Mouse (Mus musculus) megakaryocyte, embryonic 14.5 days (primary cell): ENCODE data around the gene Stx18. TPM values are rescaled to one million over a fixed set of nuclear protein-coding genes. Genes with fewer than 3 reads are reported as not detected.

Experiments used
- H3K27me3 ChIP-seq: replicated peaks from 2 replicates; pipeline ENCODE3; 2012; ENCODE audit warnings: inconsistent platforms
- H3K36me3 ChIP-seq: replicated peaks from 2 replicates; pipeline ENCODE3; 2012; ENCODE audit warnings: low read length, inconsistent platforms, mixed read lengths
- H3K4me1 ChIP-seq: 2 replicates; pipeline ENCODE4 v1.6.1; 2012; ENCODE audit warnings: inconsistent platforms
- H3K4me3 ChIP-seq: replicated peaks from 2 replicates; pipeline ENCODE3; 2012; ENCODE audit warnings: moderate library complexity, mild to moderate bottlenecking, inconsistent platforms
- H3K9me3 ChIP-seq: 2 replicates; pipeline ENCODE4 v1.6.1; 2012; ENCODE audit warnings: inconsistent platforms
- FLI1 ChIP-seq: IDR thresholded peaks from 2 replicates; pipeline ENCODE4 v1.6.1; 2012; ENCODE audit warnings: low read length, inconsistent platforms, mixed read lengths
- GATA1 ChIP-seq: IDR thresholded peaks from 3 replicates; pipeline ENCODE4 v1.6.1; 2012; ENCODE audit warnings: mixed read lengths, low read length, inconsistent platforms, borderline replicate concordance
- polyA plus RNA-seq: library from polyadenylated mRNA; stranded (reverse); fragments of >175 nt; gene quantifications from 2 replicates; pipeline ENCODE4 v1.2.3, GENCODE M21; 2012; ENCODE audit warnings: low replicate concordance; ENCODE audit not compliant: insufficient read depth

Stx18 gene
- polyA plus RNA-seq, 1 experiment, result 30.9 TPM

DNA sequence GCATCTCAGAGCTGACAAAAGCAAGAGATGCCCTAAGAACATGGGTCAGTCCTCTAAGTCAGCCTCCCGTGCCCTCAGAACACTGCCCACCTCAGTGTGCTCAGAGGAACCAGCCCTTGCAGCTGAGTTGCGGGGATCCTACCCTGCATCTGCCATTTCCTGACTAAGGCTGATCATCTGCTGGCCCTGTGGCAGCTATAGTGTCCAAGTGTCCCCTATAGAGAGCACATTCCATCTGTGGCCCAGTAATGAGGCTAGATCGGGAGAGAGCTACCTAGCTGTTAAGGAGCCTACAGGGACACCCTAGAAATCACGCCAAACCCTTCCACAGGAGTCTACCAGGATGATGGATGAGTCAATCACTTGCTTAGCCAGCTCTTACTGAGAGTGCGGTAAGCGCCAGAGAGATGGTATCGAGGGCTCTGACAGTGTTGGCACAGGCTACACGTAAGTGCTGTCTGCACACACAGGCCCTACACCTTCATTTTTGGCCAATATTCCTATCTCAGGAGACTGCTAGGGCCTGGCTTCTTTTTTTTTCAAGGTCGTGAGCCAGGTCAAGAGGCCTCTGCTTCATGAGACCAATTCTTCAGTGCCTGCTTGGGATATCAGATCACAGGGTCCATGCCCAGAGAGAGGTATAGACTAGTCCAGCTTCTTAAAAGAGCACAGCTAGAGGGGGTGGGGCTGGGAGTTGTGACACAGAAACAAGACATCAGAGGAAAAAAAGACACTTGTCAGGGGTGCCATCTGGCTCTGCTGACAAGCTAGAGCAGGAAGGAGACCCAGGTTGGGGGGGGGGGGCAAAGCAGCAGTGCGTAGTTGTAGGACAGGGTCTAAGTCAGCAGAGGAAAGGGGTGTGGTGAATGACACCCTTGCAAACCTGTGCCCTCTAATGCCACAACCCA lies 113.9 kb downstream of the Stx18 start:
- H3K4me3 ChIP-seq, result no peak overlapping the region
- peaks cover 6% of the 10 kb centered on the region; the same call in 1 of the 2 replicates for H3K4me1 ChIP-seq
- H3K36me3 ChIP-seq, result no peaks in the 10 kb centered on the region
- H3K9me3 ChIP-seq, result peaks cover 23% of the 10 kb centered on the region
- peaks cover 37% of the 10 kb centered on the region for H3K27me3 ChIP-seq
- TF ChIP-seq GATA1, result no peak
- TF ChIP-seq FLI1, result no peak

DNA sequence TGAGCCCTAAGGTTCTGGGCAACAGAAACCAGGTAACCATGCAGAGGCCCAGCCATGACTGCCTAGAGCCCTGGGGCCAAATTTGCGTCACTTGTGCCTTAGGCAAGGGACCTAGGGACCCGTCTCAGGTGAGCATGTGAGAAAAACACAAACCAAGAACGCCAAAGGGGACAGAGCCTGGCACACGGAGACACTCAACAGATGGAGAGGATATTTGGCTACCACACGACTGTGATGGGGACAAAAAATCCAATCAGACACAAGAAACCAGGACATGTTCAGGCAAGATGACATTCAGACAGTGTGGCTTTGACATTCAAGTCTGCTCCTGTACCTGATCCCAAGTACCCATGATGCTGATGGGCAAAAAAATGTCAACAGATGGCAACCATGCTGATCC lies 115.1 kb downstream of the Stx18 start:
- Histone ChIP-seq H3K9me3 (peaks cover 23% of the 10 kb centered on the region), H3K4me1 (peaks cover 8% of the 10 kb centered on the region; the same call in 1 of the 2 replicates), H3K4me3 (no peak overlapping the region), H3K36me3 (no peaks in the 10 kb centered on the region), H3K27me3 (peaks cover 47% of the 10 kb centered on the region)
- no peak for TF ChIP-seq GATA1
- TF ChIP-seq FLI1, result no peak

DNA sequence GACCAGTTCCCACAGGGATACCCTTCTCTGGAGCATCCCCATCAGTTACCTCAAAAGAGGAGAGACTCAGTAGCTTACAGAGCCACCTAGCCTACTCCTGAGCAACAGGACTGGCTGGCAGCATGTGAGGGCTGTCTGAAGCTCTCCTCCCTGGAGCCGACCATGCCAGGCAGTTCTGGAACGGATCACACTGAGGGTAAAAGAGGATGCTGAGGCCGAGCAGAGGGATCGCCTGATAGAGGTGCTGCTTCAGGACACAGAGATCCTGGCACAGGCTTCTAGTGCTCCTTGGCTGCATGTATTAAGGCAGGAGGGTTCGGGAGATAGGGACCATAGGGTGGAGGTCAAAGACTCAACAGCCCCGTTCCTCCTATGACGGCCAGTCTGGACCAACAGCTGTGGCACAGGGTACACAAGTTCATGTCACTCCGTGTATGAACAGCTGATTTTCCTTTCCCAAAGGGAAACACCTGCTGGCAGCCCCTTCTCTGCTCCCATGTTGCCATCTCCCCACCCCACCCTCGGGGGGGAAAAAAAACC lies 119.0 kb downstream of the Stx18 start:
- Histone ChIP-seq H3K4me3 (no peak overlapping the region), H3K36me3 (no peaks in the 10 kb centered on the region), H3K27me3 (peaks cover 72% of the 10 kb centered on the region), H3K9me3 (peaks cover 15% of the 10 kb centered on the region), H3K4me1 (peaks cover 17% of the 10 kb centered on the region)
- TF ChIP-seq FLI1 (no peak), GATA1 (no peak)

DNA sequence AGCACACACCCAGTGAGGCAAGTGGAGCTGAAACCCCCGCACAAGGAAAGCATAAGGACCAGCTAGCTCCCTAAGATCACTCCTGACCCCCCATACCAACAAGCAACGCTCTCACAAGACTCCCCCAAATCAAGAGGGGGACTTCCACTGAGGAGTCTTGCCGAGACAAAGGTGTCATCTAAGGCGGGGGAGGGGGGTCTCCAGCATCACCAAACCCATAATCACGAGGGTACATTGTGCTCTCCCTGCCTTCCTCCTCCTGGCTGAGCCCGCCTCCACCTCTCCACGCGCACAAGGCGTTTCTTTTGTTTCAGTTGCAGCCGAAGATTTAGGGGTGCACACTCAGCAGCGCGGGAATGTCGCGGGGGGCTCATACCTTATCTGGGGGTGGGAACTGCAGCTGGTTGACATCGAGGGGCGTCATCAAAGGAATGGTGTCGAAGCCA lies 120.0 kb downstream of the Stx18 start:
- peak overlapping the region; percentile 86 for H3K4me3 ChIP-seq
- TF ChIP-seq FLI1, result no peak
- peaks cover 81% of the 10 kb centered on the region for H3K27me3 ChIP-seq
- peaks cover 13% of the 10 kb centered on the region for H3K9me3 ChIP-seq
- no peaks in the 10 kb centered on the region for H3K36me3 ChIP-seq
- H3K4me1 ChIP-seq, result peaks cover 17% of the 10 kb centered on the region

DNA sequence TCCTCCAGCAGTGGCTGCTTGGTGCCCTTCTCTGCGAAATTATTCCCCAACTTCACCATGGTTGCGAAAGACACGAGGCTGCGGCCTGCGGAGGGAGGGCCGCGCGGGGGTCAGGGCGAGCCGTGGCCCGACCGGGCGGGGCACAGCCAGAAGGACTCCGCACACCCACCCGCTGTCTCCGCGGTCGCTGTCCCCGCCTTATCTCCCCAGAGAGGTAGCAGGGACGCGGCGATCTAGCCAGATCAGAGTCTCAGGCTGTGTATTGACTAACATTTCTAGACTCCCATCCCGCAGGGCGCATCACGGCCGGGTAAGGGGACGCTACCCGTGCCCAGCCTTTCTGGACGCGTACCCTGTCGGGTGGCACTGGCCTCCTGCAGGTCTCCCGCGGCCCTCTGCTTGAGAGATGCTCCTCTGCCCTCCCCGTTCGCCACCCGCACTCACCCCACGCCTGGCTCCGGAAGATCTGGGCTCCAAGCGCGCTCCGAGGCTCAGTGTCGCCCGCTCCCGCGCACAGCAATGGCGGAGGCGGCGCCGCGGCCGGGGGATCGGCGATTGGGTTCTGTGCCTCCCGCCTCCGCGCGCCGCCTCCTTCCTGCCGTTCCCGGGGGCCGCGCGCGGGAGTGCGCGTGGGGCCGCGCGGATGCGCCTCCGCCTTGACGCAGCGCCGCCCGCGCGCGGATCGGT lies 120.5 kb downstream of the Stx18 start:
- peaks cover 82% of the 10 kb centered on the region for H3K27me3 ChIP-seq
- TF ChIP-seq FLI1, result no peak
- TF ChIP-seq GATA1, result no peak
- peaks cover 8% of the 10 kb centered on the region for H3K9me3 ChIP-seq
- H3K36me3 ChIP-seq, result no peaks in the 10 kb centered on the region
- H3K4me1 ChIP-seq, result peaks cover 17% of the 10 kb centered on the region
- peak overlapping the region; percentile 86 for H3K4me3 ChIP-seq

DNA sequence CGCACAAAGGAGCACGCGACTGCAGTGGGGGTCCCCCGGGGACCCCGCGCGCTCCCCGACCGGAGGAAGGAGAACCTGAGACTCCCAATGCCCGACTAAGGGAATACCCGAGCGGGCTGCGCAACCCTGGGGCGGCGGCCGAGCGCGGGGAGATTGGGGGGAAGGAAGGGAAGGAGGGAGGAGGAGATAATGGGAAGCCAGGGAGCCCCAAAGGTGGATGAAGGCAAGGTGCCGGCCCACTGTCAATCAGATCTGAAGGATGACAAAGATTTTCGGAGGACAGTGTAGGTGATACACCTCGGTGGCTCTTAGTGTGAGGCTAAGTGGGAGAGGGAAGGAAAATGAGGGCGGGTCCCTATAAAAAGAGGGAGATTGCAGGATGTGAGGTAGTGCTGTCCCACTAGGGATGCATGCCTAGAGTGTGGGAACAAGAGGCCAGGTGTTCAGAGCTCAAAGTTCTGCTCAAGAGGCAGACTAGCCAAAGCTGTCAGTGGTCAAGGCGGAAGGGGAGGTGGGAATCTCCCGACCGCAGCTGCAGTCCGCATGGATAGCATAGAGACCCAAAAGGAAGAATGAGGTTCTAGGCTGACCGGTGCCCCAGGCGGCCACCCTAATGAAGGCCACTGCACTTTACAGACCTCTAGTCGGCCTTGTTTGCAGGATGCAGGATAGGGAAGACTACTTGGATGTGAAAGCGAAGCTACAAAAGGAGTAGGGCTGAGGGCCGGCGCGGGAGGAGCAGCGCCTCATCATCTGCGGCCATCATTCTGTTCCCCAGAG lies 121.3 kb downstream of the Stx18 start, which contains the start of gene Nsg1:
TSS of gene Nsg1 (minus strand) at position 274 of the 780 bp plus-strand sequence.
- Histone ChIP-seq H3K4me1 (peaks cover 17% of the 10 kb centered on the region), H3K4me3 (peak within 1 kb of the TSS; percentile 86), H3K27me3 (peaks cover 88% of the 10 kb centered on the region), H3K36me3 (no peaks in the 10 kb centered on the region), H3K9me3 (peaks cover under 1% of the 10 kb centered on the region; the same call in 1 of the 2 replicates)
- TF ChIP-seq GATA1 (no peak), FLI1 (no peak)

DNA sequence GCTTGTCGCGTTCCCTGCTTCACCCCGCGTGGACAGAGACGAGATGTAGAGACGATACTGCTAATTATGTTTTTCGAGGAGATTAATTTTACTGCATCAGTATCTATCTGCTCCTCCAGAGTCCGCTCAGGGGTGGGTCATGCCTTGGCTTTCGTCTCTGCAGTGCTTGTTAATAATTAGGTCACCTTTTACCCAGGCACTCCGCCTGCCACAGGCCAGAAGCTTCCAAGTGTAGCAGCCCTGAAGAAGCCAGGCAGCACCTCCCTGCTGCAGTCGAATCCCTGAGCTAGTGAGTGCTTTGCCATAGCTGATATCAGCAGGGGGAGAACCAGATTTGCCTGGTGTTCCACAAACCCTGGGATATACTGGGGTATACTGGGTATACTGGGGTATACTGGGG lies 130.0 kb downstream of the Stx18 start:
- Histone ChIP-seq H3K9me3 (peaks cover 19% of the 10 kb centered on the region), H3K36me3 (no peaks in the 10 kb centered on the region), H3K27me3 (peaks cover 44% of the 10 kb centered on the region), H3K4me1 (no peaks in the 10 kb centered on the region), H3K4me3 (no peak overlapping the region)
- TF ChIP-seq FLI1 (no peak), GATA1 (no peak)

DNA sequence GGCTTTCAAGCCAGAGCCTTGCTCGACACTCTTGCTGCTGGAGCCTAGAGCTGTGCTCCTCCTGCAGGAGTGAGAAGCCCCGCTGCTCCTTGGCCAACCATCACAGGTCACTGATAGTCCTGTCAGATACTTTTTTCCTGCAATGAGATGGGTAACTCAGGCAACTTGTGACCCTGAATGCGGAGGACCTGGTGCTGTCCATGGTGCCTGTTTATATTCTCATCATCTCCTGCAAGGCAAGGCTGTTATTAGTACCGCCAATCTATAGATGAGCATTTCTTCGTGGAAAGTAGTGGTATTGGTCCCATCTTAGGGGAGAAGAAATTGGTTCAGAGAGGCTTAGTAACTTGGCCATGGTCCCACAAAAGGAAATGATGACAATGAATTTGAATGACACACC lies 135.2 kb downstream of the Stx18 start:
- Histone ChIP-seq H3K36me3 (no peaks in the 10 kb centered on the region), H3K9me3 (peaks cover 28% of the 10 kb centered on the region), H3K27me3 (peaks cover 33% of the 10 kb centered on the region), H3K4me3 (no peak overlapping the region), H3K4me1 (no peaks in the 10 kb centered on the region)
- no peak for TF ChIP-seq FLI1
- no peak for TF ChIP-seq GATA1

DNA sequence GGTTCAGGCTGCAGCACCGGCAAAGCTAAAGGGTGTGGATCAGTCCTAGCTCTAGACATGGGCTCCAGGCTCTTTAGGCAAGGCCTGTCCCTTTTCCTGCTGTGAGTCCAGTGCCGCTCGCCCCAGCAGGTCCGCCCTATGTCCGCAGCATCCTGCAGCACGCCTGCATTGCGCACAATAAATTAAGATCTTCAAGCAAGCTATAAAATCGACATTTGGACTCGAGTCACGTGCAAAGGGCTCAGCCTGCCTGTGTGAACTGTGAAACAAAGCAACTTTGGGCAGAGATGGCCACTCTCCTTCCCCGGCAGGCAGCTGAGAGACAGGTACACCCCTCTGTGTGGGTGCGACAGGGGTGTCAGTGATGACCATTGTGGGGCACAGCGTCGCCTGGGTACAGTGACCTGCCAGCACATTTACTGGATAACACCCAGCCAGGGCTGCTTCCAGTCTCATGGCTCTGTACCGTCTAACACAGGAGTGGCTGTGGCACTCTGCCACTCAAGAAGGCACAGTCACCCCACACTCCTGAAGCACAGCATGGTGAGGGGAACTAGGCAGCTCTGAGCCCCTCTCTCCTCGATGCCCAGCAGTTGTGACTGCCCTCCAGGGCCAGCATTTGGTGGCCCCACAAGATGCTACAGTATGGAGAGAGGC lies 135.8 kb downstream of the Stx18 start:
- Histone ChIP-seq H3K4me3 (no peak overlapping the region), H3K9me3 (peaks cover 28% of the 10 kb centered on the region), H3K27me3 (peaks cover 34% of the 10 kb centered on the region), H3K4me1 (no peaks in the 10 kb centered on the region), H3K36me3 (no peaks in the 10 kb centered on the region)
- no peak for TF ChIP-seq FLI1
- TF ChIP-seq GATA1, result no peak
